Mouse (Mus musculus): ENCODE results near the gene Ifrd2. TPM values are rescaled to one million over a fixed set of nuclear protein-coding genes. Genes with fewer than 3 reads are reported as not detected.

The Ifrd2 gene
- 10 to 100 TPM; 16.5 to 30.6 TPM for total RNA-seq (2023)

DNA sequence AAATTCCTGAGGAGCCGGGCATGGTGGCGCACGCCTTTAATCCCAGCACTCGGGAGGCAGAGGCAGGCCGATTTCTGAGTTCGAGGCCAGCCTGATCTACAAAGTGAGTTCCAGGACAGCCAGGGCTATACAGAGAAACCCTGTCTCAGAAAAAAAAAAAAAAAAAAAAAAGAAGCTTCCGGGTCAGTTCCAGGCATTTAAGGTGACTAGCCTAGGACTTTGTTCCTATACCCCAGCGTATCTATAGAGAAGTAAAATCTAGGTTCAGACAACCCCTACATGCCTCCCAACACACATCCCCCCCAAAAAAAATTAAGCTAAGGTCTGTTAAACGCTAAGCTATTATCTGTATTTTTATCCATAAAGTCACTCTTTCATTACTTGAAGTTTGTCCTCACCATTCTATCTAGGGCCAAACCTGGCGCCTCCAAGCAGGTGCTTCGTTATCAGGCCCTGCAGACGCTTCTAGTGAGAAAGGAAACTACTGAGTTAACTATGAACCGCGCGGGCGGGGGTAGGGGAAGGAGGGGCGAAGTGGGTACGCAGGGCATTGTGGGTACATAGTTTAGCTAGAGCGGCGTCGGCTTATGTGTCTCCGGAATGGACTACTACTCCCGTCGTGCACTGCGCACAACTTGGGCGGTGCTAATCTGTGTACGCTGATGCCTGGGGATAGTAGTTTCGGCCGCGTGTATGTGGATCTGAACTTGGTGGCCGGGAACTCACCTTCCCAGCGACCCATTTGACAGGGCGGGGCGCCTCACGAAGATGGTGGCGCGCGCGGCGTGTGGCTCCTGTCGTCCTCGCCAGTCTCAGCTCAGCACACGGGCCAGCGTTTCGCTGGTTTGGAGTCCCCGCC is at the start of gene Ifrd2:
Gene Ifrd2 (plus strand): TSS at position 669 of the 859 bp plus-strand sequence.

GRCm38 (mm10) chr9:107541474-107542351 is 45.7 kb upstream of the Ifrd2 start, which contains the start of the genes Cyb561d2 and Nprl2:
Cyb561d2 (minus strand) TSS chr9:107542193.
Nprl2 (plus strand) TSS chr9:107542226.

DNA sequence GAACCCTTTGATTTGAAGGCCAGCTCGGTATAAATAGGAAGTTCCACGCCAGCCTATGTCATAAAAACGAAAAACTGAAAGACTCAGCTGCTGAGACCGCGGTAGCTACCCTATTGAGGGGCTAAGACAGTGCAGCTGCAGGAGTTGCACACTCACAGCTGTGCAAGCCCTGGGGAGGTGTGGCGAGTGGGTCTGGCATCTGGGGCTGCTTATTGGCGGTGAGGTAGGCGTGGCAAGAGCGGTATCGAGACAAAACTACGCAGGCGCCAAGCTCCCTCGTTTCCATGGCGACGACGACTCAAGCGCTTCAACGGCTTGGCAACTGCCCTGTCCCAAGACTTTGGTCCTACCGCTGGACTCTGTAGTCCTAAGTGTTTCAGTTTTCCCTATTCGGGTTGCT is 40.4 kb upstream of the Ifrd2 start, which contains the start of gene Zmynd10:
Gene Zmynd10 (plus strand): TSS at position 273 of the 400 bp plus-strand sequence.

GRCm38 (mm10) chr9:107551117-107551889 is 36.1 kb upstream of the Ifrd2 start, which contains the start of gene Rassf1:
Rassf1 (plus strand) TSS chr9:107551555.

DNA sequence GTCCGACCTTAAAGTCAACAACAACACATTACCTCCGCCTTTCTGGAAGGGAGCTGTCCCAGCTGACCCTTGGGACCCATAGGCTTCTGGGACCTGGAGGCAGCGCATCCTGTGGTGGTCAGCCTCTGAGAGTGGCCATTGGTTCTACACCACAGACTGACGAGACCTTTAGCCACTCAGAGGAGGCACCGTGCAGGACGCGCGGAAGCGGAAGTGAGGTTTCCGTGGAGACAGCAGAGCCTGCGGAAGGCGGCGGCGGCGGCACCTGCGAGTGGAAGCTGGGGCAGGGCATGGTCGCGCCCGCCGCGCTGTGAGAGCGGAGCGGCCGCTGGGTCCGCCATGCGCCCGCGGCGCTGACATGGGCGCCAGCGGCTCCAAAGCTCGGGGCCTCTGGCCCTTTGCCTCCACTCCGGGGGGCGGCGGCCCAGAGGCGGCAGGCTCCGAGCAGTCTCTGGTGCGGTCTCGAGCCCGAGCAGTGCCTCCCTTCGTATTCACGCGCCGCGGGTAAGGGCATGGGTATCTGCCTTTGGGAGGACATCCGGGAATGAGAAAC is 24.3 kb upstream of the Ifrd2 start, which contains the start of gene Tusc2:
Gene Tusc2 (plus strand): TSS at position 227 of the 553 bp plus-strand sequence.

GRCm38 (mm10) chr9:107567702-107568319 is 19.6 kb upstream of the Ifrd2 start, which contains the start of gene Hyal2:
Hyal2 (plus strand) TSS chr9:107567945.

GRCm38 (mm10) chr9:107576357-107577107 is 10.9 kb upstream of the Ifrd2 start, which contains the start of gene Hyal1:
Hyal1 (plus strand) TSS chr9:107576927.

DNA sequence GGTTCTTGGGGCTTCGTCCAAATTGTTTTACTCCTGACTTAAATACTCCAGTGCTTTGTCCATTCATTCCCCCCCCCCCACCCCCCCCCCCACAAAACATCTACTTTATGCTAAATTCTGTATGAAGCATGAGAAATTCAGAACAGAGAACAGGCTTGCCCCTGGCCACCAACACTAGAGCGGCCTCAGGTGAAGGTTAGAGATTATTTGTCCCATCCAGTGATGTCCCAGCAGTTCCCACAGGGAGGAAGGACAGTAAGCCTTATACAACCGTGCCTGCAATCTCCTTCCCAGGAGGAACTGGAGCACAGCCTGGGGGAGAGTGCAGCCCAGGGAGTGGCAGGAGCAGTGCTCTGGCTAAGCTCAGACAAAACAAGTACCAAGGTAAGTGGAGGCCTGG is 8.9 kb upstream of the Ifrd2 start, which contains the start of gene Naa80:
Gene Naa80 (plus strand): TSS at position 301 of the 400 bp plus-strand sequence.

GRCm38 (mm10) chr9:107580501-107581317 is 6.7 kb upstream of the Ifrd2 start, which contains the start of gene Hyal3:
Hyal3 (plus strand) TSS chr9:107580818.

GRCm38 (mm10) chr9:107608741-107609432 is 21.4 kb downstream of the Ifrd2 start, which contains the start of gene Sema3b:
Sema3b (minus strand) TSS chr9:107609229.

GRCm38 (mm10) chr9:107635279-107636028 is 48.0 kb downstream of the Ifrd2 start, which contains the start of gene Gnai2:
Gnai2 (minus strand) TSS chr9:107635367.

Other genes with a start within 250 kb of the Ifrd2 start
- gene Hemk1, start 249.3 kb upstream of the Ifrd2 start, total RNA-seq (2023), result 1 to 10 TPM; 3.9 to 5.0 TPM
- not detected for gene 6430571L13Rik, start 247.0 kb upstream of the Ifrd2 start, total RNA-seq (2023)
- gene Cacna2d2, start 188.0 kb upstream of the Ifrd2 start, total RNA-seq (2023), result under 1 TPM; 0.09 to 0.62 TPM
- gene Tmem115, start 53.7 kb upstream of the Ifrd2 start, total RNA-seq (2023), result 10 to 100 TPM; 16.3 to 17.6 TPM
- 1 to 10 TPM; 6.7 to 7.6 TPM for gene Cyb561d2, start 45.4 kb upstream of the Ifrd2 start, total RNA-seq (2023)
- 1 to 10 TPM; 8.4 to 9.3 TPM for gene Nprl2, start 45.4 kb upstream of the Ifrd2 start, total RNA-seq (2023)
- under 1 TPM in 1 of 2 experiments, not detected in 1; 0.20 TPM for gene Zmynd10, start 40.3 kb upstream of the Ifrd2 start, total RNA-seq (2023)
- 10 to 100 TPM; 47.3 to 60.9 TPM for gene Rassf1, start 36.1 kb upstream of the Ifrd2 start, total RNA-seq (2023)
- 1 to 10 TPM; 6.4 to 6.9 TPM for gene Tusc2, start 24.4 kb upstream of the Ifrd2 start, total RNA-seq (2023)
- 1 to 10 TPM; 2.8 to 4.5 TPM for gene Hyal2, start 19.7 kb upstream of the Ifrd2 start, total RNA-seq (2023)
- gene Hyal1, start 10.7 kb upstream of the Ifrd2 start, total RNA-seq (2023), result 1 to 10 TPM in 1 of 2 experiments, under 1 TPM in 1; 0.49 to 1.3 TPM
- gene Naa80, start 8.8 kb upstream of the Ifrd2 start, total RNA-seq (2023), result 1 to 10 TPM; 9.0 to 9.1 TPM
- under 1 TPM; 0.76 to 0.88 TPM for gene Hyal3, start 6.8 kb upstream of the Ifrd2 start, total RNA-seq (2023)
- 1 to 10 TPM in 1 of 2 experiments, under 1 TPM in 1; 0.86 to 1.1 TPM for gene Sema3b, start 21.6 kb downstream of the Ifrd2 start, total RNA-seq (2023)
- gene Gnai2, start 47.7 kb downstream of the Ifrd2 start, total RNA-seq (2023), result 1,000 to 10,000 TPM; 1,195 to 1,197 TPM
- not detected for gene Slc38a3, start 81.9 kb downstream of the Ifrd2 start, total RNA-seq (2023)
- not detected for gene Gnat1, start 92.1 kb downstream of the Ifrd2 start, total RNA-seq (2023)
- gene Sema3f, start 122.8 kb downstream of the Ifrd2 start, total RNA-seq (2023), result under 1 TPM in 1 of 2 experiments, not detected in 1; 0.53 TPM
- 100 to 1,000 TPM; 165 to 173 TPM for gene Rbm5, start 183.4 kb downstream of the Ifrd2 start, total RNA-seq (2023)